Mouse (Mus musculus): ENCODE measurements at regions not wholly inside any gene's neighbourhood (a gene's known extent, or its start where the extent isn't known, plus 50 kb on each side); places are given as distances from the start of the nearest gene placed in this dataset.

DNA sequence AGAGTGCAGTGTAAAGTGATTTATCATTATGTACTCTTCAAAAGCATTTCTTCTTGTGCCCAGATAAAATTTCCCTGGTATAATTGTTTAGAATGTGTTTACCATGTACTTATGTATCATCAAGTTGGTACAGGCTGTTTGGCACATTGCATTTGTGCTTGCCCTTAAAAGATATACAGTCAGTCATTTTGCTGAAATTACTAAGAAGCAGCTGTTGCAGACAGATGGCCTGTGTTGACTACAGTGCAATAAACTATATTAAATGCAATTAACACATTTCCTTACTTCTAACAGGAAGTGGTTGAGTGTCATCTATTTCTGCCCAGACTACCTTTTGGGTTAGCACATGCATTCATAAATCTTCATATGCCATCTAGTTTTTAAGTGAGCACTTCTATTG is 954.9 kb upstream of the 4931408C20Rik start:
- DNase-seq (ENCODE audit: low spot score in 2 of 2), result peak in 1 of 2 experiments; percentile 34

DNA sequence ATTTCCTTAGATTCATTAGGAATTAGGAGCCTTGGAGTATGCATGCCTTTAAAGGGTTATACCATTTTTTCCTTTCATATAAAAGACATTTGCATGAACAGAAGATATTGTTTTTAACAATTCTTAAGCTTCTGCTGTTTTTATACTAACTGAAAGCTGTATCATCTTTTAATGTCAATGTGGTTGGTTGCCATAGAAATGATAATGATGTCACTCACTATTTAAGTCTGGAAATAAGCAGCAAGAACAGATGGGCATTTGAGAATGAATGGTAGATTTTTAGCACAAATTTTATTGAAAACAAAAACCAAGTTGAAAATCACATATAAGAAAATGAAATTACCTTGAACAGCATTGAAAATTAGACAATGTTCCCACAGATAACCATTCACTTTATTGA is 941.8 kb upstream of the 4931408C20Rik start:
- DNase-seq (ENCODE audit: low spot score in 2 of 2), result no peak

GRCm38 (mm10) chr1:27616250-27616649 is 929.0 kb upstream of the 4931408C20Rik start:
- no peak for DNase-seq (ENCODE audit: low spot score in 2 of 2)

GRCm38 (mm10) chr1:27608606-27609005 is 921.3 kb upstream of the 4931408C20Rik start:
- peak; percentile 32 to 67 for DNase-seq (ENCODE audit: low spot score in 2 of 2)

GRCm38 (mm10) chr1:27578776-27579175 is 891.5 kb upstream of the 4931408C20Rik start:
- no peak for DNase-seq (ENCODE audit: low spot score in 2 of 2)

DNA sequence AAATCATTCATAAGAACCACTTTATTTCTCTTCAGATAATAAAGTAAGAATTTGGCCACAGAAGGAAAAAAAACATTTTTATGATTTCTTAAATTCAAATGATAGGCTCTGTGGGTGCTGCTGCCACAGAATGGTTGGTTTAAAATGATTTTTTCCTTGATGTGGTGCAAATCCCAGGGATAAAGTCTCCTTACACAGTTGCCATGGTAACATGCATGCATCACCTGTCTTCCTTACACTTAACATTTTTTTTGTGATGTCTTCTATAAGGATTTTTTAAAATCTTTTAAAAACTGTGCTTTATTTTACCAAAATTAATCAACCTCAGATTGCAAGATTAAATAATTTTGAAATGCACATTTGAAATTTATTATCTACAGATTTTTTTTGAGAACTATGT is 872.2 kb upstream of the 4931408C20Rik start:
- no peak for DNase-seq (ENCODE audit: low spot score in 2 of 2)

DNA sequence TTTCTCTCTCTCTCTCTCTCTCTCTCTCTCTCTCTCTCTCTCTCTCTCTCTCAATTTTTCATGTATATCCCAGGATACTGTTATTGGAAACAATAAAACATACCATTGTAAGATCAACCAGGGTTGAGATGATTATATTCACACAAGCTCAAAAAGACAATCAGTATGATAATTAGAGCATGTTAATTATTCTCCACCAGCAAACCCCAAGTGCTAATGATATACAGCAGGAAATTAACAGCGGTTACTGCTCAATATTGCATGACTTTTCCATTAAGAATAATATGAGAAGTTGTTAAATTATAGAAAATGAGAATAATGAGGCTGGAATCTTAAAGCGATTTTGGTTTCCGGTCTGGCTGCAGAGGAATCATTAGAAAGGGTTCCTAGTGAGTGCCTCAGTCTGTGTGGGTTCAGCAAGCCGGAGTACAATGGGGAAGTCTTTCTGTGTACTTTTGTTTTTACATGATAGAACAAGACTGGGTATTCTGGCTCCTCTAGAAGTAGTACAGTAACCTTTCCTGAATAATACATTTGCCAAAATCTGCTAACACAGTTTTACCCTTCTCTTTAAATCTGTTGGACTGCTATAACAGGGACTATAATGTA is 823.6 kb upstream of the 4931408C20Rik start:
- no peak for DNase-seq (ENCODE audit: low spot score in 2 of 2)

DNA sequence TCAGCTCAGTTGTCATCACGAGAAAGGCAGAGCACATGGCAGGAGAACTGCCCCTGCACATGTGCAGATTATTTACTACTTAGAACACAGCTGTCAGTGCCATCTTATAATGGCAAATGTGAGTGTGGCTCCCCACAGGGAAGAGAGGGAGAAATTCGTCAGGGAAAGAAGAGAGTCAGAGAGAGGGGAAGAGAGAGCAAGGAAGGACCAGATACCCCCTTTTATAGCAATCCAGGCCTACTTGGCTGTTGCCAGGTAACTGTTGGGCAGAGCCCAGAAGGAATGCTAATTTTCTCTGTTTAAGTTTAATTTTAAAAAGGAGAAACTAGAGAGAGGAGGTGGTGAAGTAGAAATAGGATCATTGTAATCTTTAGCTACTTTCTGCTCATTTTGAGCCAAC is 816.5 kb upstream of the 4931408C20Rik start:
- peak; percentile 26 to 32 for DNase-seq (ENCODE audit: low spot score in 2 of 2)

- no peak for DNase-seq (ENCODE audit: low spot score in 2 of 2)
Measured at GRCm38 (mm10) chr1:27478991-27479390, 791.7 kb upstream of the 4931408C20Rik start.

DNA sequence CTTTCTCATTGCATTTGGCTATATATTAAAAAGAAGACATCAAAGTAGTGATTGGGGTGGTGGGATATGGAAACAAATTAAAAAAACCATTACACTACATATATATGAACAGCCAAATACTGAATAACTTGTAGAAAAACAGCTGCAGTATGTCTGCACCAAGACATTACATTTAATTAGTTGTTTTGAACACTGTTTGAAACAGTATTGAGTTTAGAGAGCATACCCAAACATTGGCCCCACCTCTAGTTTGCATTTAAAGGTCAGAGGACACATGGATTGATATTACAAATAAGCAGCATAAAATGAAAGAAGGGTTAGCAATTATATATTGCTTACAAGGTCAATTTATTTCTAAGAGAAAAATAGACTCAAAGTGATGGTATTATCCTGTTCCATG is 758.8 kb upstream of the 4931408C20Rik start:
- no peak for DNase-seq (ENCODE audit: low spot score in 2 of 2)

All from right cerebral cortex, postnatal 10 days (tissue).